ENCODE assay signal across 29 mouse cellular contexts in genomic region chr15:12298231-12298737, GRCm38 (mm10). TPM values are rescaled to one million over a fixed set of nuclear protein-coding genes. Genes with fewer than 3 reads are reported as not detected.
A peak's percentile ranks its signal among the peaks of the same experiment; 100 is the strongest.
DNase-seq lines count a peak whose midpoint lies in the region; ATAC-seq and TF ChIP-seq lines count a peak whose summit lies in the region.
"Had no signal": no experiment of that assay in that cellular context is flagged by ENCODE, and none has a peak within 500 bp of the region (broad histone marks: within the 10 kb centered on the region; RNA-seq: fewer than 3 reads in every experiment).

No protein-coding gene starts in this region.

- no peaks in the 10 kb centered on the region for H3K36me3 ChIP-seq in heart, embryonic 12.5 days
- no peaks in the 10 kb centered on the region for H3K36me3 ChIP-seq in kidney, embryonic 16.5 days (ENCODE audit: insufficient read depth, low read length)
- H3K36me3 ChIP-seq in kidney, embryonic 15.5 days = no peaks in the 10 kb centered on the region
- H3K36me3 ChIP-seq: embryonic facial prominence, embryonic 13.5 days; embryonic facial prominence, embryonic 15.5 days; forebrain, embryonic 10.5 days; forebrain, embryonic 12.5 days; G1E had no signal

- POLR2A ChIA-PET in Patski (lab: Charles Lee) = no interaction called here

- peak; percentile 62 for DNase-seq in heart, adult 11 months
- peak; percentile 8 for DNase-seq in kidney, adult 18-20 months
- peak; percentile 63 for DNase-seq in kidney, adult 9 months
- no peak for DNase-seq in Patski (ENCODE audit: low read depth, low spot score)
- DNase-seq: adrenal gland, postnatal 10 days; adrenal gland, postnatal 25 days; B cell, adult 2 months; cerebellum, adult 11 months; cerebellum, adult 18-20 months; cerebellum, adult 8-10 months; cerebellum, adult 9-11 months; cerebellum, postnatal 14 days; cerebellum, postnatal 36 days; embryo, embryonic 11 days had no signal

- H3K4me3 ChIP-seq in heart, embryonic 12.5 days = no peak overlapping the region
- H3K4me3 ChIP-seq in kidney, embryonic 16.5 days (ENCODE audit: low read length) = no peak overlapping the region
- no peak overlapping the region for H3K4me3 ChIP-seq in kidney, embryonic 15.5 days (replicated peaks)
- H3K4me3 ChIP-seq: embryonic facial prominence, embryonic 13.5 days; embryonic facial prominence, embryonic 15.5 days; erythroblast, embryonic 14.5 days; forebrain, embryonic 10.5 days; forebrain, embryonic 12.5 days had no signal

- no peak overlapping the region for H3K9ac ChIP-seq in heart, embryonic 12.5 days
- no peak overlapping the region for H3K9ac ChIP-seq in kidney, embryonic 16.5 days (replicated peaks; ENCODE audit: low read length)
- H3K9ac ChIP-seq in kidney, embryonic 15.5 days = no peak overlapping the region
- H3K9ac ChIP-seq: embryonic facial prominence, embryonic 13.5 days; embryonic facial prominence, embryonic 15.5 days; forebrain, embryonic 12.5 days had no signal

- peak; percentile 1 for TF ChIP-seq CTCF in Patski (IDR thresholded peaks at IDR 0.05)

- no peaks in the 10 kb centered on the region for H3K27me3 ChIP-seq in heart, embryonic 12.5 days (replicated peaks)
- H3K27me3 ChIP-seq in kidney, embryonic 16.5 days (ENCODE audit: insufficient read depth, low read length) = no peaks in the 10 kb centered on the region
- no peaks in the 10 kb centered on the region for H3K27me3 ChIP-seq in kidney, embryonic 15.5 days
- H3K27me3 ChIP-seq in Patski = no peaks in the 10 kb centered on the region
- H3K27me3 ChIP-seq: CH12.LX; embryonic facial prominence, embryonic 13.5 days; embryonic facial prominence, embryonic 15.5 days; forebrain, embryonic 12.5 days had no signal

- no peak overlapping the region for H3K4me2 ChIP-seq in heart, embryonic 12.5 days
- H3K4me2 ChIP-seq in kidney, embryonic 16.5 days (replicated peaks; ENCODE audit: low read depth, low read length) = no peak overlapping the region
- H3K4me2 ChIP-seq in kidney, embryonic 15.5 days = no peak overlapping the region
- H3K4me2 ChIP-seq: embryonic facial prominence, embryonic 13.5 days; embryonic facial prominence, embryonic 15.5 days; forebrain, embryonic 12.5 days had no signal

- in situ Hi-C loops in Patski (cut with MboI; ENCODE audit: low pct_unique_long_range_greater_than_20kb) = no loop called here

- H3K9me3 ChIP-seq in heart, embryonic 12.5 days (replicated peaks) = no peaks in the 10 kb centered on the region
- no peaks in the 10 kb centered on the region for H3K9me3 ChIP-seq in kidney, embryonic 16.5 days (ENCODE audit: low read length)
- no peaks in the 10 kb centered on the region for H3K9me3 ChIP-seq in kidney, embryonic 15.5 days (replicated peaks)
- H3K9me3 ChIP-seq: embryonic facial prominence, embryonic 13.5 days; embryonic facial prominence, embryonic 15.5 days; forebrain, embryonic 10.5 days; forebrain, embryonic 12.5 days; G1E had no signal

- no peak overlapping the region for H3K27ac ChIP-seq in heart, embryonic 12.5 days (ENCODE audit: poor library complexity, severe bottlenecking)
- no peak overlapping the region for H3K27ac ChIP-seq in kidney, embryonic 16.5 days (ENCODE audit: low read length)
- no peak overlapping the region for H3K27ac ChIP-seq in kidney, embryonic 15.5 days
- H3K27ac ChIP-seq: embryonic facial prominence, embryonic 13.5 days; embryonic facial prominence, embryonic 15.5 days; forebrain, embryonic 10.5 days; forebrain, embryonic 12.5 days had no signal

- CTCF ChIA-PET in Patski (lab: Charles Lee) = interaction anchor here (1.2 kb wide), 1 partner anchor 30 kb away, joined by 4 read pairs; no protein-coding TSS in a partner anchor

- no peak for ATAC-seq in heart, embryonic 12.5 days (ENCODE audit: insufficient number of reproducible peaks, low FRiP score)
- no peak for ATAC-seq in kidney, embryonic 16.5 days (ENCODE audit: low FRiP score, low TSS enrichment)
- no peak for ATAC-seq in kidney, embryonic 15.5 days (replicated peaks; ENCODE audit: low FRiP score)
- ATAC-seq in Patski = no peak
- no peak for ATAC-seq in monocyte, adult 5-6 weeks (replicated peaks; ENCODE audit: insufficient number of reproducible peaks, low FRiP score, low TSS enrichment, poor library complexity, severe bottlenecking)
- ATAC-seq: CD4-positive, CD25-positive, alpha-beta regulatory T cell, adult 4 months; forebrain, embryonic 14.5 days had no signal

- WGBS in heart, embryonic 12.5 days = 74% methylated on average over 7 of the region's 7 CpGs
- 82% methylated on average over 7 of the region's 7 CpGs for WGBS in kidney, embryonic 16.5 days
- 80% methylated on average over 7 of the region's 7 CpGs for WGBS in kidney, embryonic 15.5 days

- H3K4me1 ChIP-seq in heart, embryonic 12.5 days (replicated peaks) = no peaks in the 10 kb centered on the region
- H3K4me1 ChIP-seq in kidney, embryonic 16.5 days (ENCODE audit: insufficient read depth, low read length) = no peaks in the 10 kb centered on the region
- no peaks in the 10 kb centered on the region for H3K4me1 ChIP-seq in kidney, embryonic 15.5 days
- H3K4me1 ChIP-seq: embryonic facial prominence, embryonic 13.5 days; embryonic facial prominence, embryonic 15.5 days; forebrain, embryonic 10.5 days; forebrain, embryonic 12.5 days had no signal

RNA-seq across cellular contexts. Expression of gene Golph3, which starts 23.0 kb away (rescaled TPM):
- polyA plus RNA-seq in heart, embryonic 12.5 days (2016; fragmentation: Nextera tagmentation; extraction: Ambion mirVana) = 92.2 and 92.5 TPM in 2 replicates
- 81.5 and 84.7 TPM in 2 replicates for polyA plus RNA-seq in kidney, embryonic 16.5 days (2015; fragmentation: Nextera tagmentation; extraction: Ambion mirVana)
- 84.5 and 90.9 TPM in 2 replicates for polyA plus RNA-seq in kidney, embryonic 15.5 days (2015; fragmentation: Nextera tagmentation; extraction: Ambion mirVana)
- polyA plus RNA-seq in Patski (2021) = 106 TPM
- 96.4 to 118 TPM (median 109 TPM) in 3 replicates for total RNA-seq in monocyte, adult 5-6 weeks (2017)

RNA-seq across cellular contexts. Expression of gene 1810049J17Rik, which starts 23.4 kb away (rescaled TPM):
- 0.50 and 0.73 TPM in 2 replicates for polyA plus RNA-seq in heart, embryonic 12.5 days (2016; fragmentation: Nextera tagmentation; extraction: Ambion mirVana)
- polyA plus RNA-seq in kidney, embryonic 16.5 days (2015; fragmentation: Nextera tagmentation; extraction: Ambion mirVana) = 0.71 and 0.72 TPM in 2 replicates
- polyA plus RNA-seq in kidney, embryonic 15.5 days (2015; fragmentation: Nextera tagmentation; extraction: Ambion mirVana) = 1.2 TPM in 1 of 2 replicates, not detected in the other
- 2.0 TPM for polyA plus RNA-seq in Patski (2021)
- 1.7 TPM in 1 of 3 replicates, not detected in the others for total RNA-seq in monocyte, adult 5-6 weeks (2017)
- total RNA-seq: adrenal gland, postnatal 25 days had no signal
- polyA plus RNA-seq: brain, embryonic 14.5 days; CD4-positive, CD25-positive, alpha-beta regulatory T cell, adult 4 months; embryonic facial prominence, embryonic 11.5 days; embryonic facial prominence, embryonic 13.5 days; erythroblast, embryonic 14.5 days; forebrain, embryonic 10.5 days; forebrain, embryonic 12.5 days had no signal
